Mouse (Mus musculus): ENCODE results near the gene Gigyf1. TPM values are rescaled to one million over a fixed set of nuclear protein-coding genes. Genes with fewer than 3 reads are reported as not detected.
A peak's percentile ranks its signal among the peaks of the same experiment; 100 is the strongest.

Gigyf1 gene
- polyA plus RNA-seq, 1 experiment = 15.7 TPM

DNA sequence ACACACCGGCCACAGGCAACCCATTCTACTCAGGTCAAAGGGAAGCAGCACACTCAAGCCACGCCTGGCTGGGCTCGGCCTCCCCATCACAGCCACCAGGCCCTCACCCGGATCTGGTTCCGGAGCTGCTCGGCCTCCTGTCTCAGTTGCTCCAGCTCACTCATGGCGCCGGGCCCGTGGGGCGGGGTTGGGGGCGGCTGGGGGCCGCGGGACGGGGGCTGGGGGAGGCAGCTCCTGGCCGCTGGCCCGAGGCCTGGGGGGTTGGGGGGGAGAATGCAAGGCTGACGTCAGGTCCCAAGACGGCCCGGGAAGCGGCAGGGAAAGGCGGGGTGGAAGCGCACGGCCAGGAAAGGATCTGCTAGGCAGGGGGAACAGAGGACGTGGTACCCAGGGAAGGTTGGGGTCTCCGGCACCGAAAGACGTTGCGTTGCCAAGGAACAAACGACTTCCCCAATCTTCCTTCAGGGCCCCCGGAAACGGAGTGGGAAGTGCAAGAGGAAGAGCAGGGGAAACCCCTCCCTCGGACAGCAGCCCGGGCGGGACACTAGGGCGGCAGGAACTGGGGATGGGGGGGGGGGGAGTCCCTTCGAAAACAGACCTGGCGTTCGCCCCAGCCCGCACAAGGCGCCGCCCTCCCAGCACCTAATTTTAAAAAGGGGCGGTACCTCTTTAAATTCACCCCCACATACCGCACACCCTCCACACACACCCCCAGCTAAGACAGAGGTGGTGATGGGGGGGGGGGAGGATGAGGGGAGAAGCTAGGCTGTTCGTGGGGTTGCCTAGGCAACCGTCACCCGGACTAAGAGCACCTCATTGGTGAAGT lies 12.5 kb downstream of the Gigyf1 start:
- WGBS = 1% methylated on average over 46 of the region's 46 CpGs
- Histone ChIP-seq H3K27ac (ENCODE audit: insufficient read depth, low read depth, low read length) (peak overlapping the region; percentile 50), H3K27me3 (ENCODE audit: control insufficient read depth, insufficient read depth, low read length) (no peaks in the 10 kb centered on the region), H3K36me3 (ENCODE audit: control insufficient read depth, insufficient read depth, low read length) (peaks cover 39% of the 10 kb centered on the region), H3K4me3 (ENCODE audit: low read depth, low read length) (peak overlapping the region; percentile 88), H3K4me1 (ENCODE audit: control insufficient read depth, insufficient read depth, insufficient read length, low read length) (peaks cover 6% of the 10 kb centered on the region)
- TF ChIP-seq POLR2A (IDR thresholded peaks at IDR 0.05; ENCODE audit: low read depth, low read length) = no peak
- TF ChIP-seq CTCF (IDR thresholded peaks at IDR 0.05; ENCODE audit: extremely low read depth, insufficient read length, insufficient replicate concordance, low read depth, low read length) = no peak

DNA sequence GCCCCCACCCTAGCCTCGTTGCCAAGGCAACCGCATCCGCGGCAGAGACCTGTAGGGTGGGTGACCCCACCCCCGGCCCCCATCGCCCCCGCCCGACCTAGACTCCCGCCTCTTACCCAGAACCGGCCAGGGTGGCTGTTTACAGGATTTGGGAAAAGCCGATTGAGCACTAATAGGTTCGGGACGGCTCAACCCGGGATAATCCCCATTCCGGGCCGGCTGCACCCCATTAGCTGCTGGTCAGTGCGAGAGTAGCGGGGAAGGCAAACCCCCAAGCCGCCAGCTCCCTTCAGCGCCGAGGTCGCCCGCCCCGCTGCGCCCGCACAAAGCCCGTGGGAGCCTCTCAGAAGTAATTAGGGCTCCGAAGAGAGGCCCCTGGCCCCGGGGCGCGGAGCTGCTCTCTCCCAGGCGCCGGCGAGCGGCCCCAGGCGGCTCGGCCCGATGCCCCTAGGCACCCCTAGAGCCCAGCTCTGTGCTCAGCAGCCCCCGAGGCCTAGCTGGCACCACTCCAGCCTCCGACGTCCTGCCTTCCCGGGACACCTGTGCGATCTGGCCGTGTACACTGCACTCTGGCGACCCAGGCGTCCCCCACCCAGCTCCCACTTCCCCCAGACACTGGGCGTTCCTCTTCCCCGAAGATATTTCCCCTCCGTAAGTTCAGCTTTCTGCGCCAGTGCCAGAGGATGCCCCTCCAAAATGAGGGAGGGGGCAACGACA lies 13.2 kb downstream of the Gigyf1 start:
- TF ChIP-seq CTCF (IDR thresholded peaks at IDR 0.05; ENCODE audit: extremely low read depth, insufficient read length, insufficient replicate concordance, low read depth, low read length) (no peak), POLR2A (IDR thresholded peaks at IDR 0.05; ENCODE audit: low read depth, low read length) (no peak)
- H3K27me3 ChIP-seq (ENCODE audit: control insufficient read depth, insufficient read depth, low read length) = no peaks in the 10 kb centered on the region
- H3K27ac ChIP-seq (ENCODE audit: insufficient read depth, low read depth, low read length) = peak overlapping the region; percentile 85
- peaks cover 36% of the 10 kb centered on the region for H3K36me3 ChIP-seq (ENCODE audit: control insufficient read depth, insufficient read depth, low read length)
- peak overlapping the region; percentile 88 for H3K4me3 ChIP-seq (ENCODE audit: low read depth, low read length)
- peaks cover 6% of the 10 kb centered on the region for H3K4me1 ChIP-seq (ENCODE audit: control insufficient read depth, insufficient read depth, insufficient read length, low read length)
- under 1% methylated on average over 51 of the region's 51 CpGs for WGBS

DNA sequence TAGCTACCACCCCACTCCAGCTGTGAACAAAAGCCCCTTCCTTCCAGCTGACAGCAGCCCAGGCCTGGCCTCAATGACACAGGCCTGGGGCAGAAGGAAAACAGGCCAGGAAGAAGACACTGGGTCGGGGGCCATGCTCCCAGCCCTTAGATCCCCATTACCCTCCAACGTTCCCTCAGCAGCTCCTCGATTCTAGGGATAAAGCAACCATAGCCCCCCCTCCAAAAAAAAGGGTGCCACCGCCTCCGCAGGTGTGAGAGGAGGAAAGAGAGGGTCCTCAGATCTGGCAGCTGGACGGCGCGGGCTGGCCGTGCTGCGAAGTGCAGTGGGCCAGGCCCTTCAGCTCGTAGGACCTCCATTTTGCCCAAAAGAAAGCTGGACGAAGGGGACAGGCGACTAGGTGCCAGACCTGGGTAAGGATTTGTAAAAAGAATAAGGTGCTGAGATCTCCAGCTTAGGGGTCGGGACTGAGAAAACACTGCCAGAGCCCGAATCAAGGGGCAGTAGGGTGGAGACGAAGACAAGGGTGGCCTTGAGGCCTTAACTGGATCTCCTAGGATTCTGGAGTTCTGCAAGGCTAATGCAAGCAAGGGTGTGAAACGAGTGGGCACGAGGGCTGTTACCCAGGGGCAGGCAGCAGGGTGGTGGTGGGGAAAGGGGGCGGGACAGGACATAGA lies 13.9 kb downstream of the Gigyf1 start:
- H3K27me3 ChIP-seq (ENCODE audit: control insufficient read depth, insufficient read depth, low read length) = no peaks in the 10 kb centered on the region
- TF ChIP-seq POLR2A (IDR thresholded peaks at IDR 0.05; ENCODE audit: low read depth, low read length) (no peak), CTCF (IDR thresholded peaks at IDR 0.05; ENCODE audit: extremely low read depth, insufficient read length, insufficient replicate concordance, low read depth, low read length) (no peak)
- WGBS = under 1% methylated on average over 19 of the region's 19 CpGs
- H3K4me1 ChIP-seq (ENCODE audit: control insufficient read depth, insufficient read depth, insufficient read length, low read length) = peaks cover 6% of the 10 kb centered on the region
- peak overlapping the region; percentile 88 for H3K4me3 ChIP-seq (ENCODE audit: low read depth, low read length)
- peaks cover 30% of the 10 kb centered on the region for H3K36me3 ChIP-seq (ENCODE audit: control insufficient read depth, insufficient read depth, low read length)
- peak overlapping the region; percentile 85 for H3K27ac ChIP-seq (ENCODE audit: insufficient read depth, low read depth, low read length)

DNA sequence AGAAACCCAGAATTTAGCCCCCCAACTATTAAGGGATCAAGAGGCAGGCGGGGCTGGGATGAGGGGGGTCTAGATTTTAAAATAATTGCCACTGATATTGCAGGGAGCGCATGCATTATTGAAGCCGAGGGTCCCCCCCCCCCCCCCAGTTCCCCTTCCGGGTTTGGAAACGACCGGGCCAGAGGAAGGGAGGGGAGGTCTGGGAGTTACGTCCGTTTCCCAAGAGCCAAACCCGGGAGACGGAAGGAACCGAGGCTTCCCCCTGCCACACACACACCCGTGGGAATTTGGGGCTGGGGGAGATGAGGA lies 14.4 kb downstream of the Gigyf1 start:
- peak overlapping the region; percentile 93 for H3K27ac ChIP-seq (ENCODE audit: insufficient read depth, low read depth, low read length)
- 0% methylated on average over 12 of the region's 12 CpGs for WGBS
- TF ChIP-seq POLR2A (IDR thresholded peaks at IDR 0.05; ENCODE audit: low read depth, low read length) (no peak), CTCF (IDR thresholded peaks at IDR 0.05; ENCODE audit: extremely low read depth, insufficient read length, insufficient replicate concordance, low read depth, low read length) (no peak)

DNA sequence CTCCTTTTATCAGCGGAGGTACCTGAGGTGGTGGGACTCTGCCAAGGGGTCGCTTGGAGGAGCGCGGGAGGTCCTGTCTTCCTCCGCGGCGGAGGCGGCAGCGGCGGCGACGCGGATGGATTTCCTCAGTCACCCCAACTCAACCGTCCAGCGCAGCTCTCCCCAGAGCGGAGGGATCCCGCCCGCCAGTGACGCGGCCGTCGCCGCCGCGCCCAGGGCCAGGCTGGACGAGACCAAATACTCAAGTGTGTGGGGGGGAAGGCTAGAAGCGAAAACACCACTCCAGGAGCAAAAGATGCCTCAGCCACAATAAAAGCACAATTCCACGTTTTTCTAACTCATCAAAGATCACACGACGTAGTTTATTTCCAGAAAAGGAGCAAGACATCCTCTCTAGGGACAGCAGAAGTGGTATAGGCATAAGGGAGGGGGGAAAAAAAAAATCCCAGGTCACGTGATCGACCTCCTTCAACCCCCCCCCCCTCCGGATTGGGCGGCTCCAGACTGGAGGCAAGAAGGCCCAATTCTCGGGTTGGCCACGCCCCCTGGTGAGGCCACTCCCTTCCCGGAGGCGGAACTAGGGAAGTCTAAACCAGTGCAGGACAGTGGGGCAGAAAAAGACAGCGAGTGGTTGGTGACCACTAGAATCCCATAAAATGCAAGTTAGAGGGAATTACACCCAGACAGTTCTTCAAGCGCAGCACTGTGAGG lies 14.9 kb downstream of the Gigyf1 start, which contains the start of the genes Epo and Gnb2:
Epo (minus strand) TSS at position 126 of the 711 bp plus-strand sequence.
Gnb2 (minus strand) TSS at position 394 of the 711 bp plus-strand sequence.
- Histone ChIP-seq H3K27me3 (ENCODE audit: control insufficient read depth, insufficient read depth, low read length) (no peaks in the 10 kb centered on the region), H3K4me3 (ENCODE audit: low read depth, low read length) (peak within 1 kb of the TSS; percentile 88), H3K4me1 (ENCODE audit: control insufficient read depth, insufficient read depth, insufficient read length, low read length) (peaks cover 6% of the 10 kb centered on the region), H3K27ac (ENCODE audit: insufficient read depth, low read depth, low read length) (peak within 1 kb of the TSS; percentile 93), H3K36me3 (ENCODE audit: control insufficient read depth, insufficient read depth, low read length) (peaks cover 20% of the 10 kb centered on the region)
- WGBS = under 1% methylated on average over 40 of the region's 40 CpGs
- TF ChIP-seq CTCF (IDR thresholded peaks at IDR 0.05; ENCODE audit: extremely low read depth, insufficient read length, insufficient replicate concordance, low read depth, low read length) (no peak), POLR2A (IDR thresholded peaks at IDR 0.05; ENCODE audit: low read depth, low read length) (peak; percentile 91)

More for the DNA sequence above, 14.4 kb downstream of the Gigyf1 start:
- H3K36me3 ChIP-seq (ENCODE audit: control insufficient read depth, insufficient read depth, low read length) = peaks cover 25% of the 10 kb centered on the region
- peaks cover 6% of the 10 kb centered on the region for H3K4me1 ChIP-seq (ENCODE audit: control insufficient read depth, insufficient read depth, insufficient read length, low read length)
- peak overlapping the region; percentile 88 for H3K4me3 ChIP-seq (ENCODE audit: low read depth, low read length)
- no peaks in the 10 kb centered on the region for H3K27me3 ChIP-seq (ENCODE audit: control insufficient read depth, insufficient read depth, low read length)

DNA sequence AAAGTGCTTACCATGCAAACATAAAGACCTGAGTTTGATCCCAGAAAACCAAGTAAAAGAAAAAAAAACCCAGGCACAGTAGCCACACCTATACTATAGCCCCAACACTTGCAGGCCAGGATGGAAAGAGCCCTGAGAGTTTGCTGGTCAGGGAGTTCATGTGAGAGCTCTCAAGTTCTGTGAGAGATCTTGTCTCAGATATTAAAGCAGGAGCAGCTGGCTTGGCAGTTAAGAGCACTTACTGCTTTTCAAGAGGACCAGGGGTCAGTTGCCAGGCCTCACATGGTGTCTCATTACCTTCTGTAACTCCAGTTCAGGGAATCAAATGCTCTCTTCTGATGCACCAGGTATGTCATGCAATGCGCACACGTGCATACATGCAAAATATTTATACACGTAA lies 16.4 kb downstream of the Gigyf1 start:
- peaks cover 8% of the 10 kb centered on the region for H3K4me1 ChIP-seq (ENCODE audit: control insufficient read depth, insufficient read depth, insufficient read length, low read length)
- H3K27ac ChIP-seq (ENCODE audit: insufficient read depth, low read depth, low read length) = peak overlapping the region; percentile 65
- TF ChIP-seq POLR2A (IDR thresholded peaks at IDR 0.05; ENCODE audit: low read depth, low read length) (no peak), CTCF (IDR thresholded peaks at IDR 0.05; ENCODE audit: extremely low read depth, insufficient read length, insufficient replicate concordance, low read depth, low read length) (no peak)
- no peaks in the 10 kb centered on the region for H3K27me3 ChIP-seq (ENCODE audit: control insufficient read depth, insufficient read depth, low read length)
- 71% methylated on average over 3 of the region's 3 CpGs for WGBS
- H3K4me3 ChIP-seq (ENCODE audit: low read depth, low read length) = no peak overlapping the region
- H3K36me3 ChIP-seq (ENCODE audit: control insufficient read depth, insufficient read depth, low read length) = peaks cover 5% of the 10 kb centered on the region
